Mouse (Mus musculus) neural tube, embryonic 11.5 days (tissue): Measurements from ENCODE around the gene Msh2. TPM values are rescaled to one million over a fixed set of nuclear protein-coding genes. Genes with fewer than 3 reads are reported as not detected.

Source experiments
- ATAC-seq: fragments of 200-750 bp; cut with Nextera tagmentation; 2 replicates; pipeline ENCODE4 v1.8.0; 2017; ENCODE audit warnings: moderate number of reproducible peaks, mild to moderate bottlenecking, moderate TSS enrichment, moderate library complexity; ENCODE audit not compliant: insufficient read depth, low FRiP score, low TSS enrichment
- DNase-seq: peaks from one replicate; pipeline ENCODE4 v3.0.0-alpha.2; 2015; ENCODE audit warnings: low spot score
- H3K27ac ChIP-seq: fragments of 300-500 bp; sonication (generic); 2 replicates; pipeline ENCODE4 v1.5.1; 2014; ENCODE audit warnings: low read depth, mild to moderate bottlenecking, low read length
- H3K27me3 ChIP-seq: fragments of 300-500 bp; sonication (generic); 2 replicates; pipeline ENCODE4 v1.6.1; 2014; ENCODE audit warnings: mild to moderate bottlenecking, low read length, mixed read lengths; ENCODE audit not compliant: control insufficient read depth, insufficient read depth
- H3K36me3 ChIP-seq: fragments of 300-500 bp; sonication (generic); 2 replicates; pipeline ENCODE4 v1.6.1; 2014; ENCODE audit warnings: mild to moderate bottlenecking, low read length, moderate library complexity, mixed read lengths; ENCODE audit not compliant: control insufficient read depth, insufficient read depth
- H3K4me1 ChIP-seq: fragments of 300-500 bp; sonication (generic); 2 replicates; pipeline ENCODE4 v1.6.1; 2014; ENCODE audit warnings: low read length, mixed read lengths; ENCODE audit not compliant: control insufficient read depth, insufficient read depth
- H3K4me2 ChIP-seq: fragments of 300-500 bp; sonication (generic); 2 replicates; pipeline ENCODE4 v1.6.1; 2014; ENCODE audit warnings: low read depth, mild to moderate bottlenecking, moderate library complexity
- H3K4me3 ChIP-seq: fragments of 300-500 bp; sonication (generic); 2 replicates; pipeline ENCODE4 v1.5.1; 2014; ENCODE audit warnings: low read depth, low read length
- H3K9ac ChIP-seq: fragments of 300-500 bp; sonication (generic); 2 replicates; pipeline ENCODE4 v1.6.1; 2014; ENCODE audit warnings: mild to moderate bottlenecking, low read length
- H3K9me3 ChIP-seq: fragments of 300-500 bp; sonication (generic); 2 replicates; pipeline ENCODE4 v1.6.1; 2016; ENCODE audit warnings: low read length; ENCODE audit not compliant: control insufficient read depth
- WGBS: fragments of 180-500 bp; shearing (Covaris S2); extraction: QIAGEN DNeasy Blood & Tissue Kit; methylation state at CpG from one replicate; pipeline ENCODE4 v1.1.7; 2014; 5-methylcytosine and 5-hydroxymethylcytosine counted together
- polyA plus RNA-seq: library from polyadenylated mRNA; unstranded; fragments of >200 nt; fragmentation: Nextera tagmentation; extraction: Ambion mirVana; gene quantifications from 2 replicates; pipeline ENCODE4 v1.2.1, GENCODE M21; 2014

Msh2 gene
- polyA plus RNA-seq, 1 experiment from 2014 or later = 79.5 TPM

- DNase-seq (no peak), ATAC-seq (no peak)
- WGBS = 90% methylated on average over 8 of the region's 8 CpGs
Observed at GRCm38 (mm10) chr17:87734471-87734870, 62.3 kb downstream of the Msh2 start.

GRCm38 (mm10) chr17:87737144-87737543 lies 65.0 kb downstream of the Msh2 start:
- no peak overlapping the region for H3K4me3 ChIP-seq
- 84% methylated on average over 3 of the region's 3 CpGs for WGBS
- no peak for DNase-seq
- H3K4me2 ChIP-seq = no peak overlapping the region
- no peaks in the 10 kb centered on the region for H3K4me1 ChIP-seq
- H3K27ac ChIP-seq = no peak overlapping the region
- no peak overlapping the region for H3K9ac ChIP-seq
- no peak for ATAC-seq
- H3K36me3 ChIP-seq = no peaks in the 10 kb centered on the region
- H3K9me3 ChIP-seq = no peaks in the 10 kb centered on the region
- no peaks in the 10 kb centered on the region for H3K27me3 ChIP-seq

More at GRCm38 (mm10) chr17:87734471-87734870, 62.3 kb downstream of the Msh2 start:
- no peak overlapping the region for H3K27ac ChIP-seq
- no peaks in the 10 kb centered on the region for H3K36me3 ChIP-seq
- H3K4me3 ChIP-seq = no peak overlapping the region
- H3K4me2 ChIP-seq = no peak overlapping the region
- H3K9me3 ChIP-seq = no peaks in the 10 kb centered on the region
- H3K4me1 ChIP-seq = no peaks in the 10 kb centered on the region
- H3K27me3 ChIP-seq = no peaks in the 10 kb centered on the region
- no peak overlapping the region for H3K9ac ChIP-seq

GRCm38 (mm10) chr17:87739835-87740234 lies 67.7 kb downstream of the Msh2 start:
- WGBS = 53% methylated on average over 1 of the region's 1 CpGs
- ATAC-seq (no peak), DNase-seq (no peak)
- Histone ChIP-seq H3K9ac (no peak overlapping the region), H3K4me2 (no peak overlapping the region), H3K27me3 (peaks cover 6% of the 10 kb centered on the region; the same call in 1 of the 2 replicates), H3K4me3 (no peak overlapping the region), H3K27ac (no peak overlapping the region), H3K36me3 (no peaks in the 10 kb centered on the region), H3K4me1 (no peaks in the 10 kb centered on the region), H3K9me3 (no peaks in the 10 kb centered on the region)

- ATAC-seq (peak; percentile 61), DNase-seq (peak; percentile 53)
- Histone ChIP-seq H3K4me1 (no peaks in the 10 kb centered on the region), H3K9me3 (no peaks in the 10 kb centered on the region; the same call in 1 of the 2 replicates), H3K4me2 (peak overlapping the region; percentile 81), H3K27ac (no peak overlapping the region), H3K27me3 (peaks cover 29% of the 10 kb centered on the region), H3K36me3 (no peaks in the 10 kb centered on the region), H3K4me3 (peak overlapping the region; percentile 46), H3K9ac (peak overlapping the region; percentile 55)
- whole genome bisulfite sequencing = 12% methylated on average over 32 of the region's 32 CpGs
Observed at GRCm38 (mm10) chr17:87744985-87745925, 73.1 kb downstream of the Msh2 start.

GRCm38 (mm10) chr17:87745926-87746888 lies 74.1 kb downstream of the Msh2 start:
- peak overlapping the region; percentile 46 for H3K4me3 ChIP-seq
- H3K27me3 ChIP-seq = peaks cover 29% of the 10 kb centered on the region
- DNase-seq (peak; percentile 65), ATAC-seq (peak; percentile 83)
- H3K9me3 ChIP-seq = no peaks in the 10 kb centered on the region; the same call in 1 of the 2 replicates
- H3K9ac ChIP-seq = peak overlapping the region; percentile 55
- no peaks in the 10 kb centered on the region for H3K36me3 ChIP-seq
- H3K27ac ChIP-seq = no peak overlapping the region
- 3% methylated on average over 101 of the region's 101 CpGs for WGBS
- no peaks in the 10 kb centered on the region for H3K4me1 ChIP-seq
- H3K4me2 ChIP-seq = peak overlapping the region; percentile 81

GRCm38 (mm10) chr17:87760315-87760714 lies 88.2 kb downstream of the Msh2 start:
- DNase-seq (no peak), ATAC-seq (no peak)
- Histone ChIP-seq H3K27me3 (no peaks in the 10 kb centered on the region), H3K9ac (no peak overlapping the region), H3K9me3 (no peaks in the 10 kb centered on the region), H3K4me3 (no peak overlapping the region), H3K36me3 (no peaks in the 10 kb centered on the region), H3K4me2 (no peak overlapping the region), H3K27ac (no peak overlapping the region), H3K4me1 (no peaks in the 10 kb centered on the region)
- WGBS = 85% methylated on average over 4 of the region's 4 CpGs

- H3K9me3 ChIP-seq = no peaks in the 10 kb centered on the region
- WGBS = 59% methylated on average over 7 of the region's 7 CpGs
- ATAC-seq = no peak
- H3K27me3 ChIP-seq = no peaks in the 10 kb centered on the region
- DNase-seq = no peak
- H3K4me2 ChIP-seq = no peak overlapping the region
- H3K36me3 ChIP-seq = no peaks in the 10 kb centered on the region
- H3K9ac ChIP-seq = no peak overlapping the region
- no peaks in the 10 kb centered on the region for H3K4me1 ChIP-seq
- no peak overlapping the region for H3K27ac ChIP-seq
- no peak overlapping the region for H3K4me3 ChIP-seq
Observed at GRCm38 (mm10) chr17:87763146-87763545, 91.0 kb downstream of the Msh2 start.

- ATAC-seq = no peak
Observed at GRCm38 (mm10) chr17:87765031-87765430, 92.9 kb downstream of the Msh2 start.

More at GRCm38 (mm10) chr17:87765031-87765430, 92.9 kb downstream of the Msh2 start:
- Histone ChIP-seq H3K36me3 (no peaks in the 10 kb centered on the region), H3K27ac (no peak overlapping the region), H3K4me2 (no peak overlapping the region), H3K9me3 (no peaks in the 10 kb centered on the region), H3K9ac (no peak overlapping the region), H3K4me1 (no peaks in the 10 kb centered on the region), H3K27me3 (no peaks in the 10 kb centered on the region), H3K4me3 (no peak overlapping the region)
- WGBS = 96% methylated on average over 11 of the region's 11 CpGs
- DNase-seq = no peak
